Mouse (Mus musculus): ENCODE data around the gene Frs2. TPM values are rescaled to one million over a fixed set of nuclear protein-coding genes. Genes with fewer than 3 reads are reported as not detected.

Frs2 gene
- polyA plus RNA-seq, 1 experiment from 2014 or later = 7.7 TPM

- Histone ChIP-seq H3K27me3 (ENCODE audit: insufficient read depth, low read length) (no peaks in the 10 kb centered on the region), H3K4me1 (ENCODE audit: insufficient read depth) (no peaks in the 10 kb centered on the region), H3K9ac (replicated peaks) (no peak overlapping the region), H3K27ac (ENCODE audit: low read depth) (no peak overlapping the region), H3K9me3 (ENCODE audit: low read length) (no peaks in the 10 kb centered on the region), H3K4me2 (ENCODE audit: low read depth, low read length) (no peak overlapping the region), H3K4me3 (ENCODE audit: low read depth, low read length) (no peak overlapping the region), H3K36me3 (replicated peaks; ENCODE audit: insufficient read depth, low read length) (no peaks in the 10 kb centered on the region)
- ATAC-seq = no peak
- TF ChIP-seq CTCF (IDR thresholded peaks at IDR 0.05; ENCODE audit: low read depth) (no peak), EP300 (IDR thresholded peaks at IDR 0.05; ENCODE audit: low read depth) (no peak)
- WGBS (ENCODE audit: insufficient replicate concordance) = 46% methylated on average over 3 of the region's 3 CpGs
- DNase-seq = no peak
Measured at GRCm38 (mm10) chr10:117181098-117181497, 32.8 kb upstream of the Frs2 start.

DNA sequence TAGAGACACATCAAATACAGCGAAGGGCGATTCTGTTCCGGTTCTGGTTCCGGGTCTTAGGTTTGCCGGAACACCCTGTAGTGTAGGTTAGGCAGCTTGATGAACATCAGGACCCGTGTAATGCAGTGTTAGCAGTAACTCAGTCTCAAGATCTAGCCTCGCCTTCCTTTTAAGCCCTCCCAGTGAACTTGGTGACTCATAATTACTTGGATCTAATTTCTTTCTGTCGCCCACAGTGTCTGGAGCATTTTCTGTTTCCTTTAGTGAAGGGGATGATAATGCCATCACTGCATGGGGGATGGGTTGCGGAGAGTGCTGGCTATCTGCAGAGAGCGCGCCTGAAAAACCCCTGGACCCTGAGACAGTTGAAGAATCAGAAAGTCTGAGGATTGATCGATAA lies 26.3 kb upstream of the Frs2 start:
- ATAC-seq = no peak
- no peaks in the 10 kb centered on the region for H3K27me3 ChIP-seq (ENCODE audit: insufficient read depth, low read length)
- no peak overlapping the region for H3K4me2 ChIP-seq (ENCODE audit: low read depth, low read length)
- no peak overlapping the region for H3K9ac ChIP-seq (replicated peaks)
- WGBS (ENCODE audit: insufficient replicate concordance) = 78% methylated on average over 12 of the region's 12 CpGs
- H3K9me3 ChIP-seq (ENCODE audit: low read length) = no peaks in the 10 kb centered on the region
- H3K27ac ChIP-seq (ENCODE audit: low read depth) = no peak overlapping the region
- TF ChIP-seq CTCF (IDR thresholded peaks at IDR 0.05; ENCODE audit: low read depth) = no peak
- TF ChIP-seq EP300 (IDR thresholded peaks at IDR 0.05; ENCODE audit: low read depth) = no peak
- DNase-seq = no peak
- H3K4me1 ChIP-seq (ENCODE audit: insufficient read depth) = no peaks in the 10 kb centered on the region
- no peak overlapping the region for H3K4me3 ChIP-seq (ENCODE audit: low read depth, low read length)
- no peaks in the 10 kb centered on the region for H3K36me3 ChIP-seq (replicated peaks; ENCODE audit: insufficient read depth, low read length)

GRCm38 (mm10) chr10:117173566-117174438 lies 25.5 kb upstream of the Frs2 start:
- Histone ChIP-seq H3K4me2 (ENCODE audit: low read depth, low read length) (no peak overlapping the region), H3K27me3 (ENCODE audit: insufficient read depth, low read length) (no peaks in the 10 kb centered on the region), H3K9me3 (ENCODE audit: low read length) (no peaks in the 10 kb centered on the region), H3K36me3 (replicated peaks; ENCODE audit: insufficient read depth, low read length) (no peaks in the 10 kb centered on the region), H3K4me3 (ENCODE audit: low read depth, low read length) (no peak overlapping the region), H3K27ac (ENCODE audit: low read depth) (no peak overlapping the region), H3K4me1 (ENCODE audit: insufficient read depth) (no peaks in the 10 kb centered on the region), H3K9ac (replicated peaks) (no peak overlapping the region)
- ATAC-seq (no peak), DNase-seq (no peak)
- TF ChIP-seq EP300 (IDR thresholded peaks at IDR 0.05; ENCODE audit: low read depth) = no peak
- no peak for TF ChIP-seq CTCF (IDR thresholded peaks at IDR 0.05; ENCODE audit: low read depth)
- 46% methylated on average over 13 of the region's 13 CpGs for WGBS (ENCODE audit: insufficient replicate concordance)

DNA sequence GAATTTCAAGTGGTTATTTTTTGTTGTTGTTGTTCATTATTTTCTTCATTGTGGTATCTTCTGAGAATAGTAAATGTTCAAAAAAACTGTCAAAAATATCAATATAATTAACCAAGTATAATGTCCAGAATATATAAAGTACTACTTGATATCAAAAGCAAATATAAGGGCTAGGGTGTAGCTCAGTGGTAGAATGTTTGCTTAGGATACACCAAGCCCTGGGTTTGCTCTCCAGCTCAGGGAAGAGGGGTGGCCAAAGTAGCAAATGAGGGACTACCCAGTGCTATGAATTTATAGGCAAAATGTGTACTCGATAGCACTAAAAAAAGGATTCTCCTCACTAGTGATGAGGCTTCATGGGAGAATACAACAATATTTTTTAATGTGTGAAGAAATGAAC lies 24.8 kb upstream of the Frs2 start:
- H3K4me1 ChIP-seq (ENCODE audit: insufficient read depth) = no peaks in the 10 kb centered on the region

GRCm38 (mm10) chr10:117172069-117172468 lies 23.7 kb upstream of the Frs2 start:
- no peak for TF ChIP-seq CTCF (IDR thresholded peaks at IDR 0.05; ENCODE audit: low read depth)
- TF ChIP-seq EP300 (IDR thresholded peaks at IDR 0.05; ENCODE audit: low read depth) = no peak
- DNase-seq = no peak
- Histone ChIP-seq H3K4me1 (ENCODE audit: insufficient read depth) (peaks cover 4% of the 10 kb centered on the region), H3K27ac (ENCODE audit: low read depth) (no peak overlapping the region), H3K4me3 (ENCODE audit: low read depth, low read length) (no peak overlapping the region), H3K9ac (replicated peaks) (no peak overlapping the region), H3K9me3 (ENCODE audit: low read length) (no peaks in the 10 kb centered on the region), H3K27me3 (ENCODE audit: insufficient read depth, low read length) (no peaks in the 10 kb centered on the region), H3K4me2 (ENCODE audit: low read depth, low read length) (no peak overlapping the region), H3K36me3 (replicated peaks; ENCODE audit: insufficient read depth, low read length) (no peaks in the 10 kb centered on the region)
- WGBS (ENCODE audit: insufficient replicate concordance) = 62% methylated on average over 3 of the region's 3 CpGs
- no peak for ATAC-seq

More for the DNA sequence above, 24.8 kb upstream of the Frs2 start:
- Histone ChIP-seq H3K27ac (ENCODE audit: low read depth) (no peak overlapping the region), H3K4me2 (ENCODE audit: low read depth, low read length) (no peak overlapping the region), H3K27me3 (ENCODE audit: insufficient read depth, low read length) (no peaks in the 10 kb centered on the region), H3K9ac (replicated peaks) (no peak overlapping the region), H3K4me3 (ENCODE audit: low read depth, low read length) (no peak overlapping the region), H3K9me3 (ENCODE audit: low read length) (no peaks in the 10 kb centered on the region), H3K36me3 (replicated peaks; ENCODE audit: insufficient read depth, low read length) (no peaks in the 10 kb centered on the region)
- ATAC-seq (no peak), DNase-seq (no peak)
- no peak for TF ChIP-seq EP300 (IDR thresholded peaks at IDR 0.05; ENCODE audit: low read depth)
- TF ChIP-seq CTCF (IDR thresholded peaks at IDR 0.05; ENCODE audit: low read depth) = no peak
- 91% methylated on average over 1 of the region's 1 CpGs for WGBS (ENCODE audit: insufficient replicate concordance)

DNA sequence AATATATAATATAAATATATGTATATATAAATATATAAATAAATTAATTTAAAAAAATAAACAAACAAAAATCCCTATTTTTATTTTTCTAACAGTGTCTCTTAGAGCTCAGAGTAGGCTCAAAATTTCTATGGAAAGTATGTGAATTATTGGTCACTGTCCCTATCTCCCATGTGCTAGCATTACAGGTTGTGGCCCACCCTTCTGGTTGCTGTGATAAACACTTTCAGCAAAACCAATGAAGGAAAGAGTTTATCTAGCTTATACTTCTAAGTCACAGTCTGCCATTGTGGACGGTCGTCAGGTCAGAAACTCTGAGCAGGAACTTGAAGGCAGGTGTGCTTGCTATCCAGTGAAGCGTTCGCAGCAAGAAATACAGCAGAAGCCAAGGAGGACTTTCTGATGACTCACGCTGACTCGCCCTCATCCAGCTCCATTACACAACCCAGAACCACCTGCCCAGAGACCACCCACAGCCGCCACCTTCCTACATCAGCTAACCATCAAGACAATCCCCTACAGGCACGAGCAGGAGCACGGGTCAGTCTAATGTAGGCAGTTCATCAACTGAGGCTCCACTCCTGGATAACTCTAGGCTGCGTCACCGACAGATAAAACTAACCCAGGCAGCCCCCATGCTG lies 18.6 kb upstream of the Frs2 start:
- Histone ChIP-seq H3K27ac (ENCODE audit: low read depth) (0 out of 2 replicates have a peak overlapping the region, but pooled peaks have one; percentile 2), H3K27me3 (ENCODE audit: insufficient read depth, low read length) (no peaks in the 10 kb centered on the region), H3K4me2 (ENCODE audit: low read depth, low read length) (peak overlapping the region; percentile 50), H3K4me1 (ENCODE audit: insufficient read depth) (peaks cover 4% of the 10 kb centered on the region), H3K36me3 (replicated peaks; ENCODE audit: insufficient read depth, low read length) (no peaks in the 10 kb centered on the region), H3K9me3 (ENCODE audit: low read length) (no peaks in the 10 kb centered on the region), H3K4me3 (ENCODE audit: low read depth, low read length) (no peak overlapping the region), H3K9ac (replicated peaks) (no peak overlapping the region)
- DNase-seq (peak; percentile 44), ATAC-seq (peak; percentile 94)
- 76% methylated on average over 11 of the region's 11 CpGs for WGBS (ENCODE audit: insufficient replicate concordance)
- TF ChIP-seq EP300 (IDR thresholded peaks at IDR 0.05; ENCODE audit: low read depth) (peak; percentile 92), CTCF (IDR thresholded peaks at IDR 0.05; ENCODE audit: low read depth) (0 out of 2 replicates have a peak, but pooled peaks have one; percentile 6)

All from liver, postnatal 0 days (tissue).